Mouse (Mus musculus) heart, embryonic 11.5 days (tissue): ENCODE results near the gene Vmn1r225. TPM values are rescaled to one million over a fixed set of nuclear protein-coding genes. Genes with fewer than 3 reads are reported as not detected.
"Not testable (repeated sequence)": the region's sequence is repeated elsewhere in the genome, so short reads cannot be mapped to it uniquely, and the experiment has no call there.

ENCODE experiments used
- ATAC-seq: fragments of 200-750 bp; cut with Nextera tagmentation; replicated peaks from 2 replicates; pipeline ENCODE4 v1.8.0; 2017; ENCODE audit warnings: moderate library complexity; ENCODE audit not compliant: insufficient number of reproducible peaks, low FRiP score, low TSS enrichment
- H3K27ac ChIP-seq: fragments of 300-500 bp; sonication (generic); 2 replicates; pipeline ENCODE4 v1.5.1; 2014; ENCODE audit warnings: mild to moderate bottlenecking, low read depth, low read length
- H3K27me3 ChIP-seq: fragments of 300-500 bp; sonication (generic); 2 replicates; pipeline ENCODE4 v1.6.1; 2014; ENCODE audit warnings: mild to moderate bottlenecking, low read length, mixed read lengths; ENCODE audit not compliant: control insufficient read depth, insufficient read depth
- H3K36me3 ChIP-seq: fragments of 300-500 bp; sonication (generic); 2 replicates; pipeline ENCODE4 v1.6.1; 2014; ENCODE audit warnings: mild to moderate bottlenecking, low read length, moderate library complexity, mixed read lengths; ENCODE audit not compliant: control insufficient read depth, insufficient read depth
- H3K4me1 ChIP-seq: fragments of 300-500 bp; sonication (generic); 2 replicates; pipeline ENCODE4 v1.6.1; 2014; ENCODE audit warnings: low read length; ENCODE audit not compliant: control insufficient read depth, insufficient read depth
- H3K4me2 ChIP-seq: fragments of 300-500 bp; sonication (generic); 2 replicates; pipeline ENCODE4 v1.6.1; 2014; ENCODE audit warnings: mild to moderate bottlenecking, moderate library complexity
- H3K4me3 ChIP-seq: fragments of 300-500 bp; sonication (generic); 2 replicates; pipeline ENCODE4 v1.5.1; 2014; ENCODE audit warnings: low read depth, low read length
- H3K9ac ChIP-seq: fragments of 300-500 bp; sonication (generic); 2 replicates; pipeline ENCODE4 v1.6.1; 2014; ENCODE audit warnings: mild to moderate bottlenecking, low read depth, low read length, moderate library complexity
- H3K9me3 ChIP-seq: fragments of 300-500 bp; sonication (generic); replicated peaks from 2 replicates; pipeline ENCODE4 v1.6.1; 2016; ENCODE audit warnings: low read length; ENCODE audit not compliant: control insufficient read depth
- WGBS: fragments of 180-500 bp; shearing (Covaris S2); extraction: QIAGEN DNeasy Blood & Tissue Kit; methylation state at CpG from one replicate; pipeline ENCODE4 v1.1.7; 2014; ENCODE audit not compliant: insufficient replicate concordance; 5-methylcytosine and 5-hydroxymethylcytosine counted together
- polyA plus RNA-seq: library from polyadenylated mRNA; unstranded; fragments of >200 nt; fragmentation: Nextera tagmentation; extraction: Ambion mirVana; gene quantifications from 2 replicates; pipeline ENCODE4 v1.2.1, GENCODE M21; 2014

Gene Vmn1r225
- polyA plus RNA-seq: not detected in 2 replicates

DNA sequence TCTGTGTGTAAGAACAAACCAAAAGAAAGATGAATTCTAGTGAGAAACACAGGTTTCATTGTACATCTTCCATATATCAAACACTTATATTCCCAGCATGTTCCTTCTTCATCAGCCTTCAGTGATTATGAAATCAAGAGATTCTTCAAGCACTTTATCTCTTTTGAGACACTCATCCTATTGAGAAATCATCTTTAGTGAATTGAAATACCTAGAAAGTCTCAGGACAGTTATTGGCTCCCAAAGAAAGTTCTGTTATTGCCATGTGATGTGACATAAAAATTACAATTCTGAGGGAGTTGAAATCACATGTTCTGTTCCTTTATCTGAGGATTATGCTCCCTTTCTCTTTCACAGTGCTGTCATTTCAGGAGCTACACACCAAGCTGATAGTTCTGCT lies at the start of gene Vmn1r225:
Gene Vmn1r225, plus strand, starts transcription at position 301 of the 400 bp plus-strand sequence.
- H3K9me3 ChIP-seq: no peaks in the 10 kb centered on the region; the same call in 1 of the 2 replicates
- H3K4me2 ChIP-seq: no peak within 1 kb of the TSS
- no peaks in the 10 kb centered on the region for H3K4me1 ChIP-seq
- no peaks in the 10 kb centered on the region for H3K27me3 ChIP-seq
- H3K36me3 ChIP-seq: no peaks in the 10 kb centered on the region
- ATAC-seq: no peak
- H3K4me3 ChIP-seq: no peak within 1 kb of the TSS
- H3K9ac ChIP-seq: no peak within 1 kb of the TSS
- no peak within 1 kb of the TSS for H3K27ac ChIP-seq

DNA sequence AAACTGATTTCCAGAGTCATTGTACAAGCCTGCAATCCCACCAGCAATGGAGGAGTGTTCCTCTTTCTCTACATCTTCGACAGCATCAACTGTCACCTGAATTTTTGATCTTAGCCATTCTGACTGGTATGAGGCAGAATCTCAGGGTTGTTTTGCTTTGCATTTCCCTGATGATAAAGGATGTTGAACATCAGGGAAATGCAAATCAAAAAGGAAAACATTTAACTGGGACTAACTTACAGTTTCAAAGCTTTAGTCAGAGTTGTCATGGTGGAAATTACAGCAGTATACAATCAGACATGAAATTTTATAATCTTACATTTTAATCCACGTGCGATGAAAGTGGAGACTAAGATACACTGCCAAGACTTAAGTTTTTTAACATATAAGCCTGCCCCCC lies 24.6 kb upstream of the Vmn1r225 start:
- Histone ChIP-seq H3K36me3 (no peaks in the 10 kb centered on the region), H3K4me2 (no peak overlapping the region), H3K4me1 (no peaks in the 10 kb centered on the region), H3K27ac (no peak overlapping the region), H3K27me3 (no peaks in the 10 kb centered on the region), H3K4me3 (no peak overlapping the region), H3K9ac (no peak overlapping the region), H3K9me3 (no peaks in the 10 kb centered on the region)
- ATAC-seq: no peak
- WGBS: 68% methylated on average over 3 of the region's 3 CpGs

GRCm38 (mm10) chr17:20481231-20481630 lies 16.7 kb upstream of the Vmn1r225 start, which contains the start of gene Vmn2r108:
Vmn2r108 (minus strand) TSS chr17:20481331.
- no peak within 1 kb of the TSS for H3K27ac ChIP-seq

DNA sequence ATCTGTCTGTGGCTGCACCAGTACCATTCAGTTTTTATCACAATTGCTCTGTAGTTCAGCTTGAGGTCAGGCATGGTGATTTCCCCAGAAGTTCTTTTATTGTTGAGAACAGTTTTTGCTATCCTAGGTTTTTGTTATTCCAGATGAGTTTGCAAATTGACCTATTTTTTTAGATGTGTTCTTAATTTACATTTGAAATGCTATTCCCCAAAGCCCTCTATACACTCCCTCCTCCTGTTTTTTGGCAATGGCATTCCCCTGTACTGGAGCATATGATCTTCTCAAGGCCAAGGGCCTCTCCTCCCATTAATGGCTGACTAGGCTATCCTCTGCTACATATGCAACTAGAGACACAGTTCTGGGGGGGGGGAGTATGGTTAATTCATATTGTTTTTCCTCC lies 10.3 kb downstream of the Vmn1r225 start:
- H3K4me1 ChIP-seq, H3K36me3 ChIP-seq, ATAC-seq, H3K9ac ChIP-seq, H3K9me3 ChIP-seq, H3K4me2 ChIP-seq, H3K27me3 ChIP-seq, H3K27ac ChIP-seq, H3K4me3 ChIP-seq: not testable (repeated sequence)

More at GRCm38 (mm10) chr17:20481231-20481630, 16.7 kb upstream of the Vmn1r225 start, which contains the start of gene Vmn2r108:
- Histone ChIP-seq H3K4me3 (no peak within 1 kb of the TSS), H3K9me3 (no peaks in the 10 kb centered on the region), H3K36me3 (no peaks in the 10 kb centered on the region), H3K9ac (no peak within 1 kb of the TSS), H3K4me2 (no peak within 1 kb of the TSS), H3K4me1 (no peaks in the 10 kb centered on the region), H3K27me3 (no peaks in the 10 kb centered on the region)
- ATAC-seq: no peak

Other genes with a start within 250 kb of the Vmn1r225 start
- not detected in 2 replicates for gene Vmn2r106, start 212.6 kb upstream of the Vmn1r225 start, polyA plus RNA-seq
- not detected in 2 replicates for gene Vmn2r107, start 152.9 kb upstream of the Vmn1r225 start, polyA plus RNA-seq
- not detected in 2 replicates for gene Vmn1r224, start 84.0 kb upstream of the Vmn1r225 start, polyA plus RNA-seq
- not detected in 2 replicates for gene Vmn2r108, start 16.8 kb upstream of the Vmn1r225 start, polyA plus RNA-seq
- not detected in 2 replicates for gene Vmn2r109, start 66.6 kb downstream of the Vmn1r225 start, polyA plus RNA-seq
- 0.06 TPM in 1 of 2 replicates, not detected in the other for gene Vmn2r110, start 98.3 kb downstream of the Vmn1r225 start, polyA plus RNA-seq
- not detected in 2 replicates for gene Fpr-rs3, start 126.7 kb downstream of the Vmn1r225 start, polyA plus RNA-seq
- gene Vmn1r226, start 184.7 kb downstream of the Vmn1r225 start, polyA plus RNA-seq: not detected in 2 replicates
- gene Vmn1r227, start 231.7 kb downstream of the Vmn1r225 start, polyA plus RNA-seq: not detected in 2 replicates